In genomic region chr1:72334807-72335206, GRCm38 (mm10) we compare ENCODE assay signal across 18 mouse cellular contexts. TPM values are rescaled to one million over a fixed set of nuclear protein-coding genes. Genes with fewer than 3 reads are reported as not detected.
"Had no signal": no experiment of that assay in that cellular context is flagged by ENCODE, and none has a peak within 500 bp of the region (broad histone marks: within the 10 kb centered on the region; RNA-seq: fewer than 3 reads in every experiment).

No protein-coding gene starts in this region.

- H3K4me1 ChIP-seq: midbrain, embryonic 10.5 days; midbrain, embryonic 12.5 days; neural tube, embryonic 12.5 days; stomach, embryonic 15.5 days had no signal

- H3K4me2 ChIP-seq: lung, embryonic 14.5 days; midbrain, embryonic 12.5 days; neural tube, embryonic 12.5 days; stomach, embryonic 15.5 days had no signal

- H3K27me3 ChIP-seq: midbrain, embryonic 12.5 days; neural tube, embryonic 12.5 days; stomach, embryonic 15.5 days had no signal

- H3K4me3 ChIP-seq: midbrain, embryonic 10.5 days; midbrain, embryonic 12.5 days; neural tube, embryonic 12.5 days; stomach, embryonic 15.5 days had no signal

- H3K27ac ChIP-seq: midbrain, embryonic 10.5 days; midbrain, embryonic 12.5 days; neural tube, embryonic 12.5 days; stomach, embryonic 15.5 days; stomach, postnatal 0 days had no signal

- ATAC-seq: midbrain, embryonic 16.5 days had no signal

- DNase-seq: lung, adult 18-20 months; lung, embryonic 14.5 days; lung, postnatal 10 days; lung, postnatal 4 days; midbrain, embryonic 14.5 days; right cerebral cortex, postnatal 14 days; thymus, adult 2 months; thymus, postnatal 25 days; thymus, postnatal 4 days had no signal

- H3K9me3 ChIP-seq: midbrain, embryonic 10.5 days; midbrain, embryonic 12.5 days; neural tube, embryonic 12.5 days; stomach, embryonic 15.5 days had no signal

- H3K9ac ChIP-seq: lung, embryonic 14.5 days; midbrain, embryonic 12.5 days; neural tube, embryonic 12.5 days; stomach, embryonic 15.5 days had no signal

RNA-seq across cellular contexts. Expression of gene Tmem169, which starts 50.6 kb away (rescaled TPM):
- total RNA-seq: megakaryocyte, adult 5-6 weeks; megakaryocyte-erythroid progenitor cell, adult 5-6 weeks had no signal
- polyA plus RNA-seq: spleen, adult 2 months had no signal
